Mouse (Mus musculus) MEL (cell line): ENCODE results near the gene Shisa2. TPM values are rescaled to one million over a fixed set of nuclear protein-coding genes. Genes with fewer than 3 reads are reported as not detected.

Experiments used
- DNase-seq: peaks from one replicate; pipeline ENCODE4 v3.0.0; 2011; ENCODE audit warnings: low read depth, low spot score
- H3K27ac ChIP-seq: 2 replicates; pipeline ENCODE4 v1.5.1; 2012; ENCODE audit warnings: low read depth, mild to moderate bottlenecking, control low read depth, low read length, moderate library complexity; ENCODE audit not compliant: control insufficient read depth
- H3K27me3 ChIP-seq, 2 experiments: fragments of 150-350 bp in 1 of 2; sonication (generic) in 1 of 2; 2 replicates each; pipeline ENCODE4 v1.6.1; 2012; ENCODE audit warnings: low read length in 2 of 2, mild to moderate bottlenecking in 2 of 2, improper control_type of control experiment in 1 of 2, moderate library complexity in 1 of 2; ENCODE audit not compliant: insufficient read depth in 2 of 2, control insufficient read depth in 1 of 2
- H3K36me3 ChIP-seq, 2 experiments: 2 replicates each; pipeline ENCODE4 v1.6.1; 2012 to 2014; ENCODE audit warnings: low read length in 2 of 2, improper control_type of control experiment in 1 of 2, inconsistent platforms in 1 of 2, mild to moderate bottlenecking in 1 of 2; ENCODE audit not compliant: insufficient read depth in 2 of 2, control insufficient read depth in 1 of 2
- H3K4me1 ChIP-seq, 2 experiments: fragments of 150-350 bp in 1 of 2; sonication (generic) in 1 of 2; 2 replicates each; pipeline ENCODE4 v1.6.1; 2012; ENCODE audit warnings: low read length in 2 of 2, improper control_type of control experiment in 1 of 2, mild to moderate bottlenecking in 1 of 2; ENCODE audit not compliant: insufficient read depth in 2 of 2, control insufficient read depth in 1 of 2
- H3K4me3 ChIP-seq, 2 experiments: fragments of 150-350 bp in 1 of 2; sonication (generic) in 1 of 2; 2 replicates each; pipeline ENCODE4 v1.5.1; 2012; ENCODE audit warnings: low read depth in 2 of 2, low read length in 2 of 2, mild to moderate bottlenecking in 2 of 2, moderate library complexity in 2 of 2, control low read depth in 1 of 2, improper control_type of control experiment in 1 of 2; ENCODE audit not compliant: control insufficient read depth in 1 of 2, insufficient read depth in 1 of 2
- H3K79me2 ChIP-seq: 2 replicates; pipeline ENCODE4 v1.6.1; 2012; ENCODE audit warnings: mild to moderate bottlenecking, low read length, moderate library complexity; ENCODE audit not compliant: control insufficient read depth, poor library complexity, insufficient read depth
- H3K9ac ChIP-seq: 2 replicates; pipeline ENCODE4 v1.6.1; 2012; ENCODE audit warnings: low read depth, mild to moderate bottlenecking, control low read depth, low read length, moderate library complexity; ENCODE audit not compliant: control insufficient read depth, poor library complexity, severe bottlenecking
- H3K9me3 ChIP-seq: fragments of 150-350 bp; sonication (generic); replicated peaks from 2 replicates; pipeline ENCODE4 v1.6.1; 2012; ENCODE audit warnings: mild to moderate bottlenecking, low read length, improper control_type of control experiment, moderate library complexity; ENCODE audit not compliant: insufficient read depth
- BHLHE40 ChIP-seq: IDR thresholded peaks from 2 replicates; pipeline ENCODE4 v1.6.1; 2012; ENCODE audit warnings: low read depth, mild to moderate bottlenecking, inconsistent platforms, low read length, improper control_type of control experiment, borderline replicate concordance
- CHD1 ChIP-seq: IDR thresholded peaks from 2 replicates; pipeline ENCODE4 v1.6.1; 2012; ENCODE audit warnings: low read depth, mild to moderate bottlenecking, inconsistent platforms, low read length, improper control_type of control experiment
- CHD2 ChIP-seq: IDR thresholded peaks from 2 replicates; pipeline ENCODE4 v1.6.1; 2011; ENCODE audit warnings: low read length, improper control_type of control experiment
- CTCF ChIP-seq, 3 experiments: IDR thresholded peaks in 2 of 3; conservative IDR thresholded peaks in 1 of 3; 2 replicates each; pipeline ENCODE4 v1.5.1; 2011 to 2012; ENCODE audit warnings: low read length in 3 of 3, low read depth in 2 of 3, mild to moderate bottlenecking in 2 of 3, improper control_type of control experiment in 1 of 3, inconsistent platforms in 1 of 3, mixed read lengths in 1 of 3, moderate library complexity in 1 of 3; ENCODE audit not compliant: control insufficient read depth in 1 of 3, insufficient read depth in 1 of 3, poor library complexity in 1 of 3, severe bottlenecking in 1 of 3
- ELF1 ChIP-seq: IDR thresholded peaks from 2 replicates; pipeline ENCODE4 v1.6.1; 2014; ENCODE audit warnings: low read depth, mild to moderate bottlenecking, inconsistent platforms, low read length, improper control_type of control experiment, moderate library complexity
- EP300 ChIP-seq, 2 experiments: IDR thresholded peaks; 2 replicates each; pipeline ENCODE4 v1.6.1; 2011; ENCODE audit warnings: improper control_type of control experiment in 2 of 2, low read length in 2 of 2, low read depth in 1 of 2, mild to moderate bottlenecking in 1 of 2
- GABPA ChIP-seq: IDR thresholded peaks from 2 replicates; pipeline ENCODE4 v1.6.1; 2012; ENCODE audit warnings: low read depth, mild to moderate bottlenecking, inconsistent platforms, low read length, improper control_type of control experiment, moderate library complexity
- JUND ChIP-seq: IDR thresholded peaks from 2 replicates; pipeline ENCODE4 v1.6.1; 2011; ENCODE audit warnings: low read depth, mild to moderate bottlenecking, improper control_type of control experiment, low read length
- KAT2A ChIP-seq: conservative IDR thresholded peaks from 2 replicates; pipeline ENCODE4 v1.6.1; 2012; ENCODE audit warnings: low read depth, low read length, improper control_type of control experiment, inconsistent platforms
- MEF2A ChIP-seq: IDR thresholded peaks from 2 replicates; pipeline ENCODE4 v1.6.1; 2014; ENCODE audit warnings: low read depth, mild to moderate bottlenecking, inconsistent platforms, low read length, improper control_type of control experiment; ENCODE audit not compliant: poor library complexity, insufficient replicate concordance, severe bottlenecking; ENCODE audit errors: extremely low read depth
- MYC ChIP-seq: IDR thresholded peaks from 2 replicates; pipeline ENCODE4 v1.6.1; 2011; ENCODE audit warnings: low read depth, mild to moderate bottlenecking, low read length, improper control_type of control experiment, moderate library complexity
- NELFE ChIP-seq: IDR thresholded peaks from 2 replicates; pipeline ENCODE4 v1.6.1; 2011; ENCODE audit warnings: low read depth, low read length, improper control_type of control experiment
- NRF1 ChIP-seq: IDR thresholded peaks from 2 replicates; pipeline ENCODE4 v1.6.1; 2014; ENCODE audit warnings: low read depth, mild to moderate bottlenecking, inconsistent platforms, low read length, improper control_type of control experiment, moderate library complexity; ENCODE audit not compliant: poor library complexity, insufficient read depth, severe bottlenecking
- POLR2A ChIP-seq, 2 experiments: IDR thresholded peaks; 2 replicates each; pipeline ENCODE4 v1.6.1; 2011 to 2012; ENCODE audit warnings: low read length in 2 of 2, mild to moderate bottlenecking in 2 of 2, control low read depth in 1 of 2, improper control_type of control experiment in 1 of 2, low read depth in 1 of 2, moderate library complexity in 1 of 2; ENCODE audit not compliant: control insufficient read depth in 1 of 2, insufficient read depth in 1 of 2, poor library complexity in 1 of 2
- POLR2AphosphoS2 ChIP-seq: IDR thresholded peaks from 2 replicates; pipeline ENCODE4 v1.6.1; 2011; ENCODE audit warnings: low read length, improper control_type of control experiment
- POLR2AphosphoS5 ChIP-seq: IDR thresholded peaks from 2 replicates; pipeline ENCODE4 v1.6.1; 2012; ENCODE audit warnings: low read depth, borderline replicate concordance, mild to moderate bottlenecking, inconsistent platforms, low read length, moderate library complexity, mixed read lengths
- RAD21 ChIP-seq: IDR thresholded peaks from 2 replicates; pipeline ENCODE4 v1.6.1; 2011; ENCODE audit warnings: mild to moderate bottlenecking, low read depth, low read length, improper control_type of control experiment
- RCOR1 ChIP-seq: IDR thresholded peaks from 2 replicates; pipeline ENCODE4 v1.6.1; 2012; ENCODE audit warnings: low read depth, mild to moderate bottlenecking, inconsistent platforms, low read length, improper control_type of control experiment
- USF2 ChIP-seq, 2 experiments: IDR thresholded peaks; 2 replicates each; pipeline ENCODE4 v1.6.1; 2011 to 2012; ENCODE audit warnings: improper control_type of control experiment in 2 of 2, low read length in 2 of 2, borderline replicate concordance in 1 of 2, inconsistent platforms in 1 of 2, low read depth in 1 of 2, mild to moderate bottlenecking in 1 of 2; ENCODE audit not compliant: insufficient read depth in 1 of 2
- ZKSCAN1 ChIP-seq: IDR thresholded peaks from 2 replicates; pipeline ENCODE4 v1.6.1; 2012; ENCODE audit warnings: low read depth, mild to moderate bottlenecking, inconsistent platforms, low read length, improper control_type of control experiment, moderate library complexity
- ZNF384 ChIP-seq: IDR thresholded peaks from 2 replicates; pipeline ENCODE4 v1.6.1; 2012; ENCODE audit warnings: low read depth, mild to moderate bottlenecking, inconsistent platforms, low read length, improper control_type of control experiment
- polyA plus RNA-seq, 2 experiments: library from polyadenylated mRNA; stranded (reverse) in 1 of 2; unstranded in 1 of 2; fragments of >175 nt in 1 of 2; fragments of >200 nt in 1 of 2; gene quantifications; 2 replicates each; pipeline versions ENCODE4 v1.2.1 to v1.2.4; 2012; ENCODE audit warnings: low replicate concordance in 2 of 2, low read depth in 1 of 2; ENCODE audit not compliant: insufficient read length in 2 of 2, insufficient read depth in 1 of 2, missing spikeins in 1 of 2
- total RNA-seq: library from RNA; depleted of rRNA; stranded (reverse); fragments of 300-350 nt; gene quantifications from 2 replicates; pipeline ENCODE4 v1.2.3, GENCODE M21; 2012

Gene Shisa2
- total and polyA plus RNA-seq, 3 experiments, result not detected

DNA sequence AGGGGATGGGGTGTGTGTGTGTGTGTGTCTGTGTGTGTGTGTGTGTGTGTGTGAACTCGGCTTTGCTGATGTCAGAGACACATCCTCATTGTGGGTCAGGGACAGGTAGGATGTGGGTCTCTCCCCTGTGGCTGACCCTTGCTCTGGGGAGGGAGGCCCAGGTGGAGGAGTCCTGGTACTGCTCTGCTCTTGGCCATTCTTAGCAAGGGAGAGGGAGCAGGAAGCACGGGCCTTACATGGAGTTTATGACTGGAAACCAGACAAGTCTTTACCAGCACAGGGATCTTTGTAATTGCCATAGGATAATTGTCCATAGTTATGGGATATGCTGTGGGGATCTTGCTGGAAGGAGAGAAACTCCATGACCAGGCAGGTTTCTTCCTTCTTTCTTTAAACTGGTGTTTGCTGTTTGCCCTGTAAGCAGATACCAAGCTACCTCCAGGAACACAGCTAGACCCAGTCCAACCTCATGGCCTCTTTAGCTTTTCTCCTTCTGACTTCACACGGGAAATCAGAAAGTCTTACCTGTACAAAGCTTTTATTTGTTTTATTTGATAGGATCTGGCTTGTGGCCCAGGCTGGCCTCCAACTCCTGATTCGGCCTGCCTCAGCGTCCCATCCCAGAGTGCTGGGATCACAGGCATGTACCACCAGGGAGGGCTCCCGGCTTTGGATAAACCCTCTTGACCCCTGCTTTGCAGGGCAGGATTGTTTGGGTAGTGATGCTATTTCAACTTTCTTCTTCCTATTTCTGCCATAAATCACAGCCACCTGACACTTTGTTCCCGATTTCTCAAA lies 14.0 kb downstream of the Shisa2 start:
- H3K9ac ChIP-seq, result no peak overlapping the region
- H3K4me3 ChIP-seq, result no peak overlapping the region
- H3K27ac ChIP-seq, result no peak overlapping the region
- DNase-seq, result no peak
- no peaks in the 10 kb centered on the region for H3K79me2 ChIP-seq
- H3K4me1 ChIP-seq, result peaks cover 0 to 10% of the 10 kb centered on the region in 2 experiments; a peak in 2 of 4 replicates
- H3K36me3 ChIP-seq, result no peaks in the 10 kb centered on the region
- TF ChIP-seq POLR2A (IDR thresholded peaks at IDR 0.05; ENCODE audit: control insufficient read depth in 1 of 2, insufficient read depth in 1 of 2, low read depth in 1 of 2, low read length in 2 of 2, poor library complexity in 1 of 2) (no peak), USF2 (IDR thresholded peaks at IDR 0.05; ENCODE audit: borderline replicate concordance in 1 of 2, insufficient read depth in 1 of 2, low read depth in 1 of 2, low read length in 2 of 2) (no peak), MEF2A (no peak), MYC (no peak), RCOR1 (no peak), EP300 (IDR thresholded peaks at IDR 0.05; ENCODE audit: low read depth in 1 of 2, low read length in 2 of 2) (no peak), KAT2A (no peak), CHD2 (no peak), NELFE (no peak), CTCF (IDR thresholded peaks at IDR 0.05 in 2 of 3, conservative IDR thresholded peaks at IDR 0.05 in 1 of 3; ENCODE audit: control insufficient read depth in 1 of 3, insufficient read depth in 1 of 3, low read depth in 2 of 3, low read length in 3 of 3, poor library complexity in 1 of 3, severe bottlenecking in 1 of 3) (no peak), NRF1 (no peak), RAD21 (no peak), ZNF384 (no peak), CHD1 (no peak), ELF1 (no peak), ZKSCAN1 (no peak), BHLHE40 (no peak), GABPA (no peak), POLR2AphosphoS5 (no peak)
- TF ChIP-seq, all 39 proteins: peak for 0
- no peaks in the 10 kb centered on the region; a peak in 1 of 4 replicates for H3K27me3 ChIP-seq
- no peaks in the 10 kb centered on the region for H3K9me3 ChIP-seq

DNA sequence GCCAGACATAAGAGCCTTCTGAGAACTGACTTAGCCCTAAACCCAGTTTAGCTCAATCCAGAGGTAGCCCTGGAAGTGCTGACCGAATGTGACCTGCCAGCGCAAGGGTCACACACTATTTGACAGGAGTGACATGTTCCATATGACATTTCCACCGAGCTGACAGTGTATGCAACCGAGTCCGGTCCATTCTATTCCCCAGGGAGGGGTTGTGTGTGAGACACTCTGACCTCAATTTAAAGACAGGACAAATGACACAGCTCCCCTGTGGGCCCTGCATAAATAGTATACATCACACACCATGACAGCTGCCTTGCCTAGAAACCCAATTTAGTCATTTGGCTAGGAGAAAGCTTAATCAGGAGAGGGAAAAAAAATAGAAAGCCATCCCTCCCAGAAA lies 16.7 kb downstream of the Shisa2 start:
- TF ChIP-seq CHD2, result no peak
- no peak for TF ChIP-seq POLR2AphosphoS2
- TF ChIP-seq CTCF (IDR thresholded peaks at IDR 0.05 in 2 of 3, conservative IDR thresholded peaks at IDR 0.05 in 1 of 3; ENCODE audit: control insufficient read depth in 1 of 3, insufficient read depth in 1 of 3, low read depth in 2 of 3, low read length in 3 of 3, poor library complexity in 1 of 3, severe bottlenecking in 1 of 3), result no peak
- TF ChIP-seq JUND, result no peak
- no peak for TF ChIP-seq RAD21
- no peak for TF ChIP-seq MYC
- no peak for TF ChIP-seq MEF2A
- no peak for TF ChIP-seq GABPA
- Histone ChIP-seq H3K27me3 (no peaks in the 10 kb centered on the region; a peak in 1 of 4 replicates), H3K4me1 (peaks cover 0 to 10% of the 10 kb centered on the region in 2 experiments; a peak in 2 of 4 replicates)

More for the DNA sequence above, 16.7 kb downstream of the Shisa2 start:
- no peak overlapping the region for H3K4me3 ChIP-seq
- H3K9ac ChIP-seq, result no peak overlapping the region
- H3K79me2 ChIP-seq, result no peaks in the 10 kb centered on the region
- no peak overlapping the region for H3K27ac ChIP-seq
- no peaks in the 10 kb centered on the region for H3K9me3 ChIP-seq
- no peak for DNase-seq
- no peaks in the 10 kb centered on the region for H3K36me3 ChIP-seq
